Mouse (Mus musculus) small intestine, adult 2 months (tissue): ENCODE results near the gene Psmg1. TPM values are rescaled to one million over a fixed set of nuclear protein-coding genes. Genes with fewer than 3 reads are reported as not detected.
A peak's percentile ranks its signal among the peaks of the same experiment; 100 is the strongest.

ENCODE experiments used
- H3K27ac ChIP-seq: fragments of 200-500 bp; 2 replicates; pipeline ENCODE4 v1.5.1; 2012; ENCODE audit warnings: low read depth, low read length, control low read depth, inconsistent platforms; ENCODE audit not compliant: insufficient read depth
- H3K27me3 ChIP-seq: fragments of 200-500 bp; 2 replicates; pipeline ENCODE4 v1.6.1; 2012; ENCODE audit warnings: mild to moderate bottlenecking, moderate library complexity, low read length, inconsistent platforms; ENCODE audit not compliant: control insufficient read depth, insufficient read depth
- H3K36me3 ChIP-seq: fragments of 200-500 bp; 2 replicates; pipeline ENCODE4 v1.6.1; 2012; ENCODE audit warnings: mild to moderate bottlenecking, low read length, control low read depth, inconsistent platforms; ENCODE audit not compliant: control insufficient read depth, insufficient read depth
- H3K4me1 ChIP-seq: fragments of 200-500 bp; 2 replicates; pipeline ENCODE4 v1.6.1; 2012; ENCODE audit warnings: low read length, inconsistent platforms, mixed read lengths; ENCODE audit not compliant: control insufficient read depth, insufficient read depth, insufficient read length
- H3K4me3 ChIP-seq: fragments of 200-500 bp; 2 replicates; pipeline ENCODE4 v1.5.1; 2012; ENCODE audit warnings: low read depth, mild to moderate bottlenecking, control low read depth, inconsistent platforms, low read length, moderate library complexity
- CTCF ChIP-seq: fragments of 200-500 bp; IDR thresholded peaks from 2 replicates; pipeline ENCODE4 v1.5.1; 2012; ENCODE audit warnings: low read depth, mild to moderate bottlenecking, control low read depth, inconsistent platforms, low read length, moderate library complexity, mixed read lengths; ENCODE audit not compliant: insufficient replicate concordance, insufficient read length; ENCODE audit errors: extremely low read depth
- POLR2A ChIP-seq: fragments of 200-500 bp; IDR thresholded peaks from 2 replicates; pipeline ENCODE4 v1.6.1; 2012; ENCODE audit warnings: low read depth, mild to moderate bottlenecking, control low read depth, inconsistent platforms, low read length, moderate library complexity
- WGBS: fragments of 180-500 bp; shearing (Covaris S2); methylation state at CpG from one replicate; pipeline ENCODE4 v1.1.7; 2018; 5-methylcytosine and 5-hydroxymethylcytosine counted together
- polyA plus RNA-seq: library from polyadenylated mRNA; depleted of rRNA; stranded (reverse); fragments of >200 nt; gene quantifications from 2 replicates; pipeline ENCODE4 v1.2.3, GENCODE M21; 2012; rRNA removed

Gene Psmg1
- polyA plus RNA-seq: 3.8 and 4.4 TPM in 2 replicates

DNA sequence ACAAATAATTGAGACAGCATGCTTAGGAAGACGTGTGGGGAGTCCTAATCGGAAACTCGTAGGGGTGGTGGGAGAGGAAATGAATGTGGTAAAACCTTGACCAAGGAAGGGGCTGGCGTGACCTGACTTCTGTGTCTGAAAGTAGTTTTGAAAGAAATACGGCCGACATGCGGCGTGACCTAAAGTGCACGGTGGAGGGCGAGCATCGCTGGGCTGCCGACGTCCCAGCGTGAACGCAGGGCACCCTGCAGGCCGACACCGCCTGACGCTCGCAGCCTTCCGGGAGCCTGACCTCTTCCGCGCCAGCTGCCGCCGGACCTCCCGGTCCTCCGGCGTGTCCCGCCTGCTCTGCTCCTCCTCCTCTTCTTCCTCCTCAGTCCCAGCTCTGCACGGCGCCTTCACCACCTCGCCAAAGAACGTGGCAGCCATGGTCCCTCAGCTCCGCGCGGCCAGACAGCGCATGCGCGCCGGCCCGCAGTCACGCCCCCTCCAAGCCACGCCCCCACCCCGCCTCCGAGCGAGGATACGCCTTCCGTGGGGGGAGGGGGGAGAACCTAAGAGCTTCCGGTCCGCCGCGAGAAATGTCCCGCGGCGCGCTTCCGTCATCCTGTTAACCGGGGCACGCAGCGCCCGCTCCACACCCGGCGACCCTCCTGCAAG, at the start of gene Psmg1:
TSS of gene Psmg1 (minus strand) at position 499 of the 660 bp plus-strand sequence.
- Histone ChIP-seq H3K4me3 (peak within 1 kb of the TSS; percentile 97), H3K27ac (peak within 1 kb of the TSS; percentile 66), H3K4me1 (no peaks in the 10 kb centered on the region; the same call in 1 of the 2 replicates), H3K36me3 (peaks cover 9% of the 10 kb centered on the region; the same call in 1 of the 2 replicates), H3K27me3 (no peaks in the 10 kb centered on the region)
- WGBS: under 1% methylated on average over 60 of the region's 62 CpGs
- TF ChIP-seq POLR2A (peak; percentile 75), CTCF (no peak)

DNA sequence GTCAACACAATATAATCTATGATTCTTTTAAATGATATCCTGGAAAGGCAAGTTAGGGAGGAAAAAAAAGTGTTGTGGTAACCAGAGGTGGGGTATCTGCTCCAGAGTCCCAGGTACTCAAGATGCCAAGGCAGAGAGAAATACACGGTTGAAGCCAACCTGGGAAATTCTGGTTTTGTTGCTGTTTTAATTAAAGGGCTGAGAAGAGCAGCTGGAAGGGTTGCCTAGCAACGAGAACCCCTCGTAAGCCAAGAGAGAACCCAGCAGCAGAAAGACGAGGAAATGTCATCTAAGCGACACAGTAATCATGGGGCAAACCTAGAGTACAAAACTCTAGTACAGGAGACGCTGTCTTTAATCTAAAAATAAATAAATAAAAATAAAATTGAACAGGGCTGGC, 48.8 kb upstream of the Psmg1 start:
- Histone ChIP-seq H3K27ac (no peak overlapping the region), H3K4me1 (peaks cover 3% of the 10 kb centered on the region; the same call in 1 of the 2 replicates), H3K4me3 (no peak overlapping the region), H3K36me3 (peaks cover 82% of the 10 kb centered on the region), H3K27me3 (no peaks in the 10 kb centered on the region)
- 80% methylated on average over 6 of the region's 6 CpGs for WGBS
- TF ChIP-seq CTCF (no peak), POLR2A (no peak)

- Histone ChIP-seq H3K27ac (no peak overlapping the region), H3K27me3 (no peaks in the 10 kb centered on the region), H3K4me3 (no peak overlapping the region), H3K4me1 (no peaks in the 10 kb centered on the region), H3K36me3 (peaks cover 83% of the 10 kb centered on the region)
- no peak for TF ChIP-seq POLR2A
- no peak for TF ChIP-seq CTCF
- 92% methylated on average over 6 of the region's 6 CpGs for WGBS
Measured at GRCm38 (mm10) chr16:96034473-96034872, 43.7 kb upstream of the Psmg1 start.

GRCm38 (mm10) chr16:96032368-96033043, 41.7 kb upstream of the Psmg1 start:
- Histone ChIP-seq H3K4me3 (no peak overlapping the region), H3K4me1 (no peaks in the 10 kb centered on the region), H3K36me3 (peaks cover 84% of the 10 kb centered on the region), H3K27ac (no peak overlapping the region), H3K27me3 (no peaks in the 10 kb centered on the region)
- no peak for TF ChIP-seq CTCF
- TF ChIP-seq POLR2A: no peak
- WGBS: 82% methylated on average over 13 of the region's 13 CpGs

GRCm38 (mm10) chr16:96030476-96031102, 39.8 kb upstream of the Psmg1 start:
- TF ChIP-seq POLR2A: no peak
- TF ChIP-seq CTCF: no peak
- Histone ChIP-seq H3K27me3 (no peaks in the 10 kb centered on the region), H3K27ac (no peak overlapping the region), H3K4me3 (no peak overlapping the region), H3K36me3 (peaks cover 83% of the 10 kb centered on the region), H3K4me1 (no peaks in the 10 kb centered on the region)
- WGBS: 81% methylated on average over 2 of the region's 2 CpGs

GRCm38 (mm10) chr16:96026256-96026655, 35.5 kb upstream of the Psmg1 start:
- WGBS: 88% methylated on average over 5 of the region's 5 CpGs
- Histone ChIP-seq H3K36me3 (peaks cover 75% of the 10 kb centered on the region), H3K4me1 (no peaks in the 10 kb centered on the region), H3K27me3 (no peaks in the 10 kb centered on the region), H3K4me3 (no peak overlapping the region), H3K27ac (no peak overlapping the region)
- TF ChIP-seq CTCF (no peak), POLR2A (no peak)

GRCm38 (mm10) chr16:96025244-96025643, 34.5 kb upstream of the Psmg1 start:
- 55% methylated on average over 3 of the region's 3 CpGs for WGBS
- Histone ChIP-seq H3K27me3 (no peaks in the 10 kb centered on the region), H3K4me3 (no peak overlapping the region), H3K36me3 (peaks cover 75% of the 10 kb centered on the region), H3K4me1 (no peaks in the 10 kb centered on the region), H3K27ac (no peak overlapping the region)
- TF ChIP-seq CTCF (no peak), POLR2A (no peak)
